Mouse (Mus musculus) mouse trophoblast stem cell (cell line): ENCODE measurements around the gene Rpf1.

ENCODE experiments used
- in situ Hi-C, 2 experiments: fragments of 300-500 bp; cut with MseI, MboI; formaldehyde crosslinking; loops; 2 replicates in 1 of 2; 3 replicates in 1 of 2; pipeline ENCODE4 v1.15.1; 2025

Gene Rpf1

GRCm38 (mm10) chr3:146520798-146521651 lies at the start of gene Rpf1:
Rpf1 (minus strand) TSS chr3:146521429.
- in situ Hi-C loops: no loop called here

- in situ Hi-C loops: loop anchor here in 1 of 2 experiments (25.0 kb wide), 1 partner anchor 341 kb away; no protein-coding TSS in a partner anchor
Observed at GRCm38 (mm10) chr3:146570939-146571338, 49.7 kb upstream of the Rpf1 start.

- in situ Hi-C loops: loop anchor here in 1 of 2 experiments (25.0 kb wide), 1 partner anchor 342 kb away; no protein-coding TSS in a partner anchor
Observed at GRCm38 (mm10) chr3:146570148-146570782, 49.0 kb upstream of the Rpf1 start, which contains the start of gene Uox. Uox (plus strand) TSS chr3:146570426.

GRCm38 (mm10) chr3:146569594-146569993 lies 48.4 kb upstream of the Rpf1 start:
- in situ Hi-C loops: loop anchor here (10.0 to 25.0 kb wide), 2 partner anchors 343 to 345 kb away; no protein-coding TSS in a partner anchor

GRCm38 (mm10) chr3:146567884-146568530 lies 46.8 kb upstream of the Rpf1 start:
- in situ Hi-C loops: loop anchor here (10.0 to 25.0 kb wide), 2 partner anchors 344 to 347 kb away; no protein-coding TSS in a partner anchor

- in situ Hi-C loops: loop anchor here (10.0 to 25.0 kb wide), 2 partner anchors 345 to 347 kb away; no protein-coding TSS in a partner anchor
Observed at GRCm38 (mm10) chr3:146567366-146567765, 46.1 kb upstream of the Rpf1 start.

- in situ Hi-C loops: loop anchor here (10.0 to 25.0 kb wide), 2 partner anchors 347 to 350 kb away; no protein-coding TSS in a partner anchor
Observed at GRCm38 (mm10) chr3:146565065-146565411, 43.8 kb upstream of the Rpf1 start.

- in situ Hi-C loops: loop anchor here (10.0 to 25.0 kb wide), 2 partner anchors 348 to 350 kb away; no protein-coding TSS in a partner anchor
Observed at GRCm38 (mm10) chr3:146564268-146565064, 43.2 kb upstream of the Rpf1 start.

- in situ Hi-C loops: loop anchor here (10.0 to 25.0 kb wide), 2 partner anchors 349 to 352 kb away; no protein-coding TSS in a partner anchor
Observed at GRCm38 (mm10) chr3:146562936-146563335, 41.7 kb upstream of the Rpf1 start.

- in situ Hi-C loops: loop anchor here in 1 of 2 experiments (25.0 kb wide), 1 partner anchor 355 kb away; no protein-coding TSS in a partner anchor
Observed at GRCm38 (mm10) chr3:146557507-146557906, 36.3 kb upstream of the Rpf1 start.

- in situ Hi-C loops: loop anchor here in 1 of 2 experiments (25.0 kb wide), 1 partner anchor 356 kb away; no protein-coding TSS in a partner anchor
Observed at GRCm38 (mm10) chr3:146556567-146556966, 35.3 kb upstream of the Rpf1 start.

GRCm38 (mm10) chr3:146554816-146555215 lies 33.6 kb upstream of the Rpf1 start:
- in situ Hi-C loops: loop anchor here in 1 of 2 experiments (25.0 kb wide), 1 partner anchor 357 kb away; no protein-coding TSS in a partner anchor

GRCm38 (mm10) chr3:146543632-146544031 lies 22.4 kb upstream of the Rpf1 start:
- in situ Hi-C loops: no loop called here

- in situ Hi-C loops: no loop called here
Observed at GRCm38 (mm10) chr3:146540521-146541273, 19.5 kb upstream of the Rpf1 start.

GRCm38 (mm10) chr3:146534986-146535385 lies 13.8 kb upstream of the Rpf1 start:
- in situ Hi-C loops: no loop called here

- in situ Hi-C loops: no loop called here
Observed at GRCm38 (mm10) chr3:146528335-146528734, 7.1 kb upstream of the Rpf1 start.

GRCm38 (mm10) chr3:146521652-146522020 lies 407 bp upstream of the Rpf1 start:
- in situ Hi-C loops: no loop called here

- in situ Hi-C loops: no loop called here
Observed at GRCm38 (mm10) chr3:146520226-146520797, 917 bp downstream of the Rpf1 start.

- in situ Hi-C loops: no loop called here
Observed at GRCm38 (mm10) chr3:146506711-146507110, 14.5 kb downstream of the Rpf1 start.
